Mouse (Mus musculus) lung, adult 18-20 months (tissue): Measurements from ENCODE around the gene Rps3.
A peak's percentile ranks its signal among the peaks of the same experiment; 100 is the strongest.
"Not testable (repeated sequence)": the region's sequence is repeated elsewhere in the genome, so short reads cannot be mapped to it uniquely, and the experiment has no call there.

Experiments used
- DNase-seq, 2 experiments: peaks; one replicate each; pipeline ENCODE4 v3.0.0; 2022; ENCODE audit warnings: mixed read lengths in 2 of 2

The Rps3 gene

GRCm38 (mm10) chr7:99483271-99483923 is at the start of gene Rps3:
Gene Rps3 (minus strand): TSS chr7:99483738.
- DNase-seq = peak; percentile 96 to 97

DNA sequence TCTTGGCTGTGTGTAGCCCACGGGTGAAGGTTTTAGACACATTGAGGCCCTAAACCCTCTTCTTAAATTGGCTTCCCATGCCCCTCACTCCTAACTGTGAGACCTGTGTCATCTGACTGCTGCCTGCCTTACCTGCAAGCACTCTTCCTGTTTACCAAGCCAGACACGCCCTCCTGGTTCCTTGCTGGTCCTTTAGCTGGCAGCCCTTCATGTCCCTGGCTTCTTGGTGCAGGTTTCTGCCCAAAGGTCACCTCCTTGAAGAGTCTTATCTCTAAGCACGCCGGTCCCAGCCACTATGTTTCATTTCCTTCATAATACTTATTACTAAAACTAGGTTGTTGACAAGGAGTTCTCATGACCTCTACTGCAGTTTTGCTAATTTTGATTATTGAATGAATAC is 49.0 kb upstream of the Rps3 start:
- DNase-seq = peak; percentile 80 to 83

GRCm38 (mm10) chr7:99531408-99531970 is 48.0 kb upstream of the Rps3 start:
- DNase-seq = no peak

DNA sequence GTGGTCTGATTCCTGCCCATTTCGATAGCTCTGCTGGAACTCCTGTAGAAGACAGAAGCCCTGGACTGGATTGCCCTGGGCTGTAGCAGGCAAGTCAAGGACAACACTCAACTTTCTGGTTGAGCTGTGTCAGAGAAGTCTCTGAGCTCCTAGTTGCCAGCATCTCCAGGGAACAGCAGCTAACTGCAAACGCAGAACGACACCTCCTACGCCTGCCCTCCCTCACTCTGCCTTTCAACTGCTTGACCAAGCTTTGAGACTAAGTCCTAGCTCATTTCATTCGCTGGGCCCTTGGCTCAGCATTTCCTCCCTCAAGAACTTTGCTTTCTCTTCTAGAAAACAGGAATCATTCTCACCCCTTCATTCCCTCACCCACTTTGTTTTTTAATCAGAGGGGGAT is 45.9 kb upstream of the Rps3 start:
- no peak for DNase-seq

DNA sequence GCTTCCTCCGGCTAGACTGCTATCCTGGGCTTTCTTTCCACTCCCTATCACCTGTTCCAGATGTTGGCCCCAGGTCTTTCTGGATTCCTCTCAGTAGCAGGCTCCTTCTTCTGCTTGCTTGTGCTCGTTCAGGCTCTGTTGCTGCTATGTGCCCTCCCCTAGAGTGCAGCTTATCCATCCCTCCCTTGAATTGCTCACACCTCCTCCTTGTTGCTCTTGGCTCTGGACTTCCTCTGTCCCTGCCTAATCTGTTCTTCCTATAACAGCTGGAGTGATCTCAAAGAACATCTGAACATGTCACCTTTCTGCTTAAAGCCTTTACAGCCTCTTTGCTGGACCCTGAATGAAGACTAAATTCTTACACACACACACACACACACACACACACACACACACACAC is 45.0 kb upstream of the Rps3 start:
- no peak for DNase-seq

GRCm38 (mm10) chr7:99523837-99524236 is 40.3 kb upstream of the Rps3 start:
- no peak for DNase-seq

- DNase-seq = no peak
Measured at GRCm38 (mm10) chr7:99523121-99523520, 39.6 kb upstream of the Rps3 start.

- peak; percentile 59 to 81 for DNase-seq
Measured at GRCm38 (mm10) chr7:99518954-99519644, 35.6 kb upstream of the Rps3 start.

DNA sequence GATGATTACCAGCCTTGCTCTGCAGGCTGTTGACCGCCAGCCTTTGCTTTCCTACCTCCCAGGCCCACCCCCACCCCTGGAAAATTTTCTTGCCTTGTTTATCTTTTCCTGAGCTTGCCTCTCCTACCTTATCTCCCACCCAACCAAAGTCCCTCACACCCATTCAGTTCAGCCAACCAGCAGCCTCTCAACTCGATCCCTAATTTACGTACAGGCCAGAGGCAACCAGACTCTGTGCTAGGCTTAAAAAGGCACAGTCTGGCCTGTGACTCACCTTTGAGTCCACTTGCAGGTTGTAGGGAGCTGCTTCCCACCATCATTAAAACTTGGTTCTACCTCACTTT is 33.2 kb upstream of the Rps3 start:
- no peak for DNase-seq

DNA sequence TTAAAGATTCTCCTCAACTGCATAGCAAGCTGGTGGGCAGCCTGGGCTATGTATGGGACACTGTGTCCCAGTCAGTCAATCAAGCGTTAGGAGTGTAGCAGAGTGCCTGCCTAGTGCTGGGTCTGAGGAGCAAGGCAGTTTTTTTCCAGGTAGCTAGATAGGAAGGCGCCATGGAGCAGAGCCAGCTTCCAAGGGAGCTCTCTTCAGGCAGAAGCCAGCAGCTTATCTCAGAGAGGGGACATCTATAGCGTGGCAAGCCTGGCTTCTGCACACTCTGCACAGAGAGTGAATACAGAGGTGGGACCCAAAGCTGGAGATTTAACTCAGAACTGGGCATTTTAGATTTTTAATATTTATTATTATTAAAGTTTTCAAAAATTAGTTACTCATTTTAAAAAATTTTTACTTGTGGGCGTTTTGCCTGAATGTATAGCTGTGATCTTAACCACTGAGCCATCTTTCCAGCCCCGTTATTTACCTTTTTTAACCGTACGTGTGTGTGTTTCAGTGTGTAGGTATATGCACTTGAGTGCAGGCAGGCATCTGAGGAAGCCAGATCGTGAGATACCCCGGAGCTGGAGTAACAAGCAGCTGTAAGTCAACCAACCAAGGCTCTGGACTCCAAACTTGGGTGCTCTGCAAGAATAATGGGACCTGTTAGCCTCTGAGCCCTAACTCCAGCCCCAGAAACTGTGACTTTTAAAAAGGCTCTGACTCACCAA is 32.7 kb upstream of the Rps3 start:
- DNase-seq = no peak

DNA sequence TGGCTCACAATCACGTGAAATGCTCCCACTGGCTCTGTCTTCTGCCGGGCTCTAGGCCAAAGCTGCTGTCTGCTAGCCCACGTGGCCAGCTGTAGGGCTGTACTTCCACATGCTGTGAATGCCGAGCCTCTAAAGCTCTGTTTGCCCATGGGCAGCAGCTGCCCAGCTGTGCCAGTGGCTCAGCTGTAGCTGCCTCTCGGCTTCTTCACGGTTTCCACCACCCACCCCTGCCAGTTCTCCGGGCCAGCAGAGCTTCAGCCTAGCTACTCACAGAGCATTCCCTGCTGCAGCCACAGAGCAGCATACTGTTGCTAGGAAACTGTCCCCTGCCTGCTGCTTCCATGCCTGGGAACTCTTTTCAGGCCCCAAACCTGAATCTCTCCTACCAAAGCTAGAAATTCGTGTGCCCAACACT is 26.6 kb upstream of the Rps3 start:
- DNase-seq = peak; percentile 61

DNA sequence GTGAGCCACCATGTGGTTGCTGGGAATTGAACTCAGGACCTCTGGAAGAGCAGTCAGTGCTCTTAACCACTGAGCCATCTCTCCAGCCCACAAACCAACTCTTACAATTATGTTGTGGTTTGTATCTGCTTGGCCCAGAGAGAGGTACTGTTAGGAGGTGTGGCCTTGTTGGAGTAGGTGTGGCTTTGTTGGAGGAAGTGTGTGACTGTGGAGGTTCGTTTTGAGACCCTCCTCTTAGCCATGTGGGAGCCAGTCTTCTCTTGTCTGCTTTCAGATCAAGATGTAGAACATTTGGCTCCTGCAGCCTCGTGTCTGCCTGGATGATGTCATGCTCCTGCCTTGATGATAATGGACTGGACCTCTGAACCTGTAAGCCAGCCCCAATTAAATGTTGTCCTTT is 24.6 kb upstream of the Rps3 start:
- DNase-seq = not testable (repeated sequence)

GRCm38 (mm10) chr7:99504556-99504955 is 21.0 kb upstream of the Rps3 start:
- DNase-seq = no peak

- DNase-seq = no peak
Measured at GRCm38 (mm10) chr7:99501148-99501547, 17.6 kb upstream of the Rps3 start.

- peak in 1 of 2 experiments; percentile 29 for DNase-seq
Measured at GRCm38 (mm10) chr7:99500655-99501054, 17.1 kb upstream of the Rps3 start.

GRCm38 (mm10) chr7:99500201-99500600 is 16.7 kb upstream of the Rps3 start:
- peak; percentile 76 to 82 for DNase-seq

GRCm38 (mm10) chr7:99499128-99499527 is 15.6 kb upstream of the Rps3 start:
- DNase-seq = no peak

DNA sequence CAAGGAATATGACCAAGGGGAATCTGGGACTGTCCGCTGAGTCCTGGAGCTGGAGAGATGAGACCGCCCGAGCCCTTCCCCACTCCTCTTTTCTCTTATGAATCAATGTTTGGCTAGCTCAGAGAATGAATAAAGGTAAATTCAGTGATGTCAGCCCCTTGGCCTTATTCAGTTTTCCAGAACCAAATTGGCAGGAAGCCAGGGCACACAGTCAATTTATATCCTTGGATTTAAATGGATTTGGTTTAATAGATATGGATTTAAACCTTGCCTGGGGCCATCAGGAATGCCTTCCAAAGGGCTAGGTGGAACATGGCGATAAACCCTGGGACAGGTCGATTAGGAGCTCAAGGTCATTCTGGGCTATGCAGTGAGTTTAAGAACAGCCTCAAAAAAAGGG is 6.2 kb upstream of the Rps3 start:
- no peak for DNase-seq

- DNase-seq = no peak
Measured at GRCm38 (mm10) chr7:99484679-99485078, 1.1 kb upstream of the Rps3 start.

DNA sequence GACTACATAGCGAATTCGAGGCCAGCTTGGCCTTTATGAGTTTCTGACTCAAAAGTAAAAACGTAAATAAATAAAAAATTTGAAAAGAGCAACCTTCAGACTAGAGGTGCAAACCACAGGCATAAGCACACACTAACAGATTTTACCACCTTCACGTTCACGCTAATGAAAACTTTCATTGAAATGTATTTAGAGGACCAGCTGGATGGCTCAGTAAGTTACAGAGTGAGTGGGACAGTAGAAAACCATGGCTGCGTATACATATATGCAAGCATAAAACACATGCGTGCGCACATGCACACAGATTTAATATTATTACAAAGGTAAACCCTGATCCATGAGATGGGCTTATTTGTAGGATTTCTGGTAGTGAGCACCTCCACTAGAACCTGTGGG is 384 bp upstream of the Rps3 start:
- DNase-seq = no peak

- no peak for DNase-seq
Measured at GRCm38 (mm10) chr7:99482637-99483036, 901 bp downstream of the Rps3 start.

DNA sequence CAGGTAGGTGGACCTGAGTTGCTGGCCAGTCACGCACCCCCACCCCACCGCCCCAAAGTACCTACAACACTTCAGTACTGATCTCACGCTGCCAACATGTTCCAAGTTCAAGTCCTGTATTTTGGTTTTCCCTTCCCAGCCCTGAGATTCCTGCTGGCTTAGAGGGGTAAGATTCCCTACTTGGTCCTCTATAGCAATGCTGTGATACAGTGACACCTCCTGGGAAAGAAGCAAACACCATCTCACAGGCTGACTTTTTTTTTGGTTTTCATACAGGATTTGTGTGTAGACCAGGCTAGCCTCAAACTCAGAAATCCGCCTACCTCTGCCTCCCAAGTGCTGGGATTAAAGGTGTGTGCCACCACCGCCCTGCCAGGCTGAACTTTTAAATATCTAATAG is 6.3 kb downstream of the Rps3 start:
- DNase-seq = no peak

DNA sequence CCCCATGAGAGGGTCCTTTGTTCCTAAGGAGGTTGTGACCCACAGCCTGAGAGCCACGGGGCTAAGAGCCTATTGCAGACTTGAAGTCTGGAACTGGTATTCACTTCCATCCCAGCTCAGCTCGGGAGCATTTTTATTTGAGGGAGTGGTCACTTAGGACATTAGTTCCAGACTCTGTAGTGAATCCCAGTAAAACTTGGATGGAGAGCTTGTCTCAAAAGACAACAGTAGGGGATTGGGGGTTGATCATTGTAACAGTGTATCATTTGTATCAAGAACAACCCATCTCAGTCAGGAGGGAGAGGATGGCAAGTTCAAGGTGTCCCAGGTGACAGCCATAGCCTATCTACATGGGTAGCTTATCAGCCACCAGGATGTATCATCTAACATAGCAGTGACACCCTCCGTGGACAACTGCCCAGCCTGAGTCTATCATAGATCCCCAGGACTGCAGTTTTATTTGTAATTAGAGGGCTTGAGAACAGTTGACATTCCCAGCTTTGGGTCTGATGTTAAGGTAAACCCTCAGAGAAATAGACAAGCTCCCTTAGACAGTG is 6.9 kb downstream of the Rps3 start:
- DNase-seq = no peak

GRCm38 (mm10) chr7:99475562-99475911 is 8.0 kb downstream of the Rps3 start:
- DNase-seq = no peak
